Mouse (Mus musculus): Measurements from ENCODE around the gene Leprot.

Gene Leprot

DNA sequence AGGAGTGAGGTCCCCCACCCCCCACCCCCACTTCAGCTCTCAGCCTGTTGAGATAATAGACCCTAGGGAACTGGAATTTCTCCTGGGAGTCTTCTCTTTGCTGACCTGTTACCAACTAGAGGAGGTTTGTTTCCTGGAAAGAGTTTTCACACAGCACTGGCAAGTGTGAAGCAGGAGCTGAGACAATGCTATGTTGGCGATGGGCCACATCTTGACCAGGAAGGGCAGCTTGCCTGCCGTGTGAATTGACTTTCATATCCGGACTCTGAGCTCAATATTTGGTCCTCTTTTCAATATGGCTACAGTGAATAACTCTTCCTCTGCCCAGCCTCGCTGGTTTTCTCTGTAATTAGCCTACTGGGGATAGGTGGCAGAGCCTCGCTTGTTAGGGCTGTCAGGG lies 21.6 kb downstream of the Leprot start:
- no peak for DNase-seq

DNA sequence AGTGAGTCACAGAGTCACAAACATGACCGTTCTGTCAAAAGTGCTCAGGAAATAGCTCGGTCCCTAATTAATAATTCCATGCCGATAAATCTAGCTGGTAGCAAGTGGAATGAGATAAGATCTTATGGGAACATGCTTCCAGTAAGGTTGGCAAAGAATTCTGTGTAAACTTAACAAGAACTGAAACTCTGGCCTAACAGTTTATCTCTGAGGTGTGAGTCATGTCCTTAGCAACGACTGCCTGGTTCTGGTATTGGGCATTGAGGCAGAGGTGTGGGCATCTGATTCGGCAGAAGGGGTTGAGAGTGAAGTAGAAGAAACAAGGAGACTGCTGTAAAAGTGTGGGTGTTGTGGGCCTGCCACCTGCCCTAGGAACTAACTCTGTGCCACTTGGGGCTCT lies 22.3 kb downstream of the Leprot start:
- DNase-seq, result no peak

DNA sequence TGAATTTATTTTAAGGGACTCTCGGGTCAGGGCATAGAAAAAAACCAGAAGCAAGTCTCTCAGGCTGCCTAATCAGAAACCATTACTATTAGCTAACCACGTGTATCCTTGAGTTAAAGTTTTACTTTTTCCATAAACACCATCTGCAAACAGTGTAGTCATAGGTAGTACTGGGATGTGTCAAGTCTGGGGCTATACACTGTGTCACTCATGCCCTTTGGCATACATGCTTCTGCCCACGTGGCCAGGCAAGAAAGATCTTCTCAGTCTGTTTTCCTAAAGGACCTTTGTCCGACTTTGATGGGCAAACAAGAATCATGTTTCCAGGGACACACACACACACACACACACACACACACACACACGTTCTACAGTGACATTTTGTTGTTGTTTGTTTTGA lies 27.3 kb downstream of the Leprot start:
- no peak for DNase-seq

DNA sequence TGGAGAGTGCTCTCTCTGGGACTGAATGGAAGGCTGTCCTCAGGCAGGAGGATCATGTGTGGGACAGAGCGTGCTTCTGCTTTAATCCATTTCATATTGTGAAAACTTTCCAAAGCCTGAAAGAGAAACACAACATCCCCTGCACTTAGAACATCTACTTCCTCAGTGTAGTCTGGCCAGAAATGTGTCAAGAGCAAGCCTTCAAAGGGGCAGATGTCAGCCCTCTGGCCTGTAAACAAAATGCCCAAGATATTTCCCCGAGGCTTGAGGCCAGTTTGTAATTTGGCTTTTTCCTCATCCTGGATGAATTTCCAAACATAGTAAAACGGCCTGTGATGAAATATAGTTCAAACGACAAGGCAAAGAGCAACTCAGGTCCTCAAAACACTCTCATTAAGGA lies 28.2 kb downstream of the Leprot start:
- no peak for DNase-seq

DNA sequence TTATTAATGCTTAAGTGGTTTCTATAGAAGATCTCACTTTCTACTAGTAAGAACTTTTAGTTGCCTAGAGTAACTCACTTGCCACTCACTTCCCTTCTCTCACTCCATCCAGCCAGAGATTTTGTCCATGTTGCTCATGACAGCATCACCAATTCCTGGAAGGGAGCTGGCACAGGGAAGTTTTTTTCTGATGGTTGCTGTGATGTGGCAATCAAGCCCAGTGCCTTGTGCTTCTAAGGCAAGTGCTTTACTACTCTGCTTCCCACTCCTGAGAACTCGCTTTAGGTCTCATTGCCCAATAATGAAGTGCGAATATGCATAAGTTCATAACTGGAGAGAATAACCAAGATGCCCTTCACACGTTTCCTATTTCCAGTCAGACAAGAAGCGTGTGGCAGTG lies 35.1 kb downstream of the Leprot start:
- DNase-seq, result no peak

DNA sequence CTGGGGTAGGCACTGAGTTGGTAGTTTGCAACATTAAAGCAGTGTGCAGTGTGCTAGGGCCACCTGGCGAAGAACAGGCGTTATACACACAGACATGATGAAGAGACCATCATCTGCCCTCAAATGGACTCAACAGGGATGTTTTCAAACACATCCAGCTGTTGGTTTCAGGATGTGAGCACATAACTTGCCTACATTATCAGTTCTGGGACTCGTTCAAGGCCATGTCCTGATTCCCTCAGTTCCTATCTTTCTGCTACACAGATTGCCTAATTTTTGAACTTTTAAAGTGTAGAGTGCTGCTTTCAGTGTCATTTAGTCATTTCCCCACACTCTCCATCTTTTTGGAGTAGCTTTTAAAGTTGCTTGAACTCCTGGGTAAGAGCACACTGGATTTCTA lies 35.6 kb downstream of the Leprot start:
- no peak for DNase-seq

DNA sequence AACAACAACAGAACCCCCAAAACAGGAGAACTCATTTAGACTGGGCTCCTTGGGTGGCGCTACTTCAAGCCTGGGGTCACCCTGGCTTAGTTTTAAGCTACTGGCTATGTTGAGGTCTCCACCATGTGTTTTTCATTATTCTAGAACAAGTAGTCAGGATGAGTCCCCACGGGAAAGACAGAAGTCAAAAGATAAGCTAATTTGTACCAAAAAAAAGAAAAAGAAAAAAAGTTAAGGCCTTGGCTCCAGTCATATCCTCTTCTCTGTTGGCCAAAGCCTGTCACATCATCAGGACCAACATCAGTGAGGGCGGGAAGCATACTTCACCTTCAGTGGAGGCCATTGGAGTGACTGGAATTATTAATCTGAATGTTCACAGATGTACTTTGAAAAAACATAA lies 37.3 kb downstream of the Leprot start:
- no peak for DNase-seq

DNA sequence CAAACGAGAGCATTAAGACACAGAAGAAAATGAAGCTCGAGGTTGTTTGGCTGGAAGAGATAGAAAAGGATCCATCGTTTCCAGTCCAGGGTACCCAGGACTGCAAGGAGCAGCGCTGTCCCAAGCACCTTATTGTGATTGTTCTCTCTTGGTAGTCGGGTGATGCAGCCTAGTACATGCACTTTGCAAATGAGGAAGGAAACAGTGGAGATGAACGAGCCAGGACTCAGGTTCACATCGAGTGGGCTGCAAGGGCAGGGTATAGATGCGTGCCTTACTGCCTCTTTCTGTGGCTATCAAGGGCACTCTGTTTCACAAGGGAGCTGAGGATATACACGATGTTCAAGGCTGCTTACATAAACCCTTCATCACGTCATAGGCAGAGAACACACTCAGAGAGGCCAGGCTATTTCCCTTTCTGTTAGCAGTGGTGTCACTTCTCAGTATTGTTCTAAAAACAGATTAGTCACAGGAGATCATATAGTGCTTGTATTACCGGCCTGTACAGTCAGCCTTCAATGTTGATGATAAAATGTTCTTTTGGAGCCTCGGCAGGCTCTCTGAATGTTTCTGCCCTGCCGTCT lies 38.8 kb downstream of the Leprot start:
- DNase-seq, result no peak

DNA sequence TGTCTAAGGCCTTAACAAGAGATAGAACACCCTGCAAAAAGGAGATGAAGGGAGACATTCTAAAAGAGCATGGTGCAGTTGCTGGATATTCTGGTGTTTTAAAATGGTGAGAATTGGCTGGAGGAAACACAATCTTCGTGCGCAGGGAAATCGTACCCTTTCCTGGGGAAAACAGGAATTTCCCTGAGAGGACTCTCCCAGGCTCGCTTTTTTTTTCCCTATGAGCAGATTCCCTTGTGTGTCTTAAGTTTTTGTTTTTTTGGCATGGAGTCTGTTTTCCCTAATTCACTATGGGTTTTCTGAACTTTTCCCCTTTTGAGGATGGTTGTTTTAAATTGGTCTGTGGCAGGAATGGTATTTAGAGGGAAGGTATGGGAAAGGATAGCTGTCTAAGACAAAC lies 41.7 kb downstream of the Leprot start:
- no peak for DNase-seq

DNA sequence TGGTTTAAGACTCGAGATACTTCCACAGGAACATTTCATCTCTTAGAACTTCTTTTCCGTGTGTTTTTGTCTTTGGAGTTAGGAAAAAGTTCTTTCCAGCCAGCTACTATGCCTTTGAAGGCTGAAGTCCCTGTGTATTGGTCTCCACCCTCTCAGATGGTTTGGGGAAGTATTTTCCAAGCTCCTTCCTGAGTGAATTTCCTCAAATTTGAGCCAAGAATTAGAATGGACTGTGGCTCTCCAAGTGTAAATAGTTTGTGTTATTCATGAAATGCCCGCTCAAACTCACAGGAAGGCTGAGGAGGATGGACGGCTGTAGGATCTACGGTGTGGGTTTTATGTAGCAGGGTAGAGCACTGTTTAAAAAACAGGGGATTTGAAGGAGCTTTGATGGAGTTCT lies 42.1 kb downstream of the Leprot start:
- DNase-seq, result no peak

DNA sequence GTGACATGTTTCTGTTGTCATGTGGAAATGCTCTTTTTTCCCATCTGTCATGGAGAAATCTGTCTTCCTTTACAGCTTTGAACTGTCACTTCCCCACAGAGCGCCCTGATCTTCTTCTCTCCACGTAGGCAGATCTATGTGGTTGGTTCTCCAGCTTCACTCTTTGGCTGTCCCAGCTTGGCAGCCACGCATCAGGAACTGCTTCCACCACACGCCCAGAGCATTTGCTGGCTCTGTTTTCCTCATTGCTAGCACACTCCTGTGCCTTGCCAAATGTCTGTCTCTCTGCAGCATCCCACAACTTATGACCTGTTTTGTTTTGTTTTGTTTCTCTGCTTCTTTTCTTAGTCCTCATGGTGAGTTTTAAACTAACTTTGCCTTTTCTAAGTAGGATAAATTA lies 45.4 kb downstream of the Leprot start:
- no peak for DNase-seq

DNA sequence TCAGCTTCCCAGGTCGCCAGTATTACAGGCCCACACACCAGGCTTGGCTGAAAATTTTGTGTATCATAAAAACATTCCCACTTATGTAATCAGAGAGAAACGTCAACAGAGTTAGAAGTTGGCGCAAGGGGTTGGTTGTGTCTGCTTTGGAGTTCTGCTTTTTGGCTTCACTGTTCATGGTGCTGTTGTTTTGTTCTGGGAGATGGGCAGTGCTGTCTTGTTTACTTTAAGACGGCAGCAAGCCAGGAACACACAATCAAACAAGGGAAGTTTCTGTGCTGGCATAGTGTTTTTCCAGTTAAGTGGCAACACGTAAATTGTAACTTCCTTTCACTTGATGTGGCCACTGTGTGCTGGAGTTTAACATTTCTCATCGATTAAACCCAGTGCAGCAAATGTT lies 47.0 kb downstream of the Leprot start:
- DNase-seq, result no peak

DNA sequence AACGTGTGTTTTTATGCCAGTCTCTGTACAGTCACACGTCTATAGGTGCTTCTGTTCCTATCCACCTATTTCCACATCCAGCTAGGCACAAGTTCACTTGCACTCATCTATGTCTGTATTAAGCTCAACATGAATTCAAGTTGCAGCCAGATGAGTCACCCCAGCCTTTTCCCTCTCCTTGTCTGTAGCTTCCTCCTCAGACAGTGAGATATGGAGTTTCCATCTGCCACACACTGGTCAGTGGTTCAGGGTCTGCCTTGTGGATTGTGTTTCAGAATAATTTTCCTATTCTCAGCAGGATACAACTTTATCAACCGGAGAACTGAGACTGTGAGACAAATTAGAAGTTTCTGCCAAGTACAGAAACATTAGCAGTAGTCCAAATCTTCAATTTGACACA lies 49.7 kb downstream of the Leprot start:
- DNase-seq, result no peak

DNA sequence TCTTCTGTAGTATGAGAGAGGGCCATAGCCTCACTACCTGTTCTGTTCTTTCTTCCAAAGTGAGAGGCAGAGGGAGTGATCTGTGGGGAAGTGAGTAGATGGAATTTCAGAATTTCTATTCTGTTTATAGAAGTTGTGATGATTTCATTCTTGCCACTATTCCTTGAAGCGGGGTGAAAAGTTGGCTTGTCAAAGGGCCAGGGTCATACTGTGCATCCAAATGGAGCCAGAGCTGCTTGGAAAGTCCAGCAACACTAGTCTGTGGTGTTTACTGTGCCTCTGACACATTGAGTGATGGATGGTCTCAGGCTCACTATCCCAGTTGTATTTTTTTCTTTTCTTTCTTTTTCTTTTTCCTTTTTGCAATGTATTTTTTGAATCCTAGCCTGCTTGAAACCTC lies 51.9 kb downstream of the Leprot start:
- no peak for DNase-seq

DNA sequence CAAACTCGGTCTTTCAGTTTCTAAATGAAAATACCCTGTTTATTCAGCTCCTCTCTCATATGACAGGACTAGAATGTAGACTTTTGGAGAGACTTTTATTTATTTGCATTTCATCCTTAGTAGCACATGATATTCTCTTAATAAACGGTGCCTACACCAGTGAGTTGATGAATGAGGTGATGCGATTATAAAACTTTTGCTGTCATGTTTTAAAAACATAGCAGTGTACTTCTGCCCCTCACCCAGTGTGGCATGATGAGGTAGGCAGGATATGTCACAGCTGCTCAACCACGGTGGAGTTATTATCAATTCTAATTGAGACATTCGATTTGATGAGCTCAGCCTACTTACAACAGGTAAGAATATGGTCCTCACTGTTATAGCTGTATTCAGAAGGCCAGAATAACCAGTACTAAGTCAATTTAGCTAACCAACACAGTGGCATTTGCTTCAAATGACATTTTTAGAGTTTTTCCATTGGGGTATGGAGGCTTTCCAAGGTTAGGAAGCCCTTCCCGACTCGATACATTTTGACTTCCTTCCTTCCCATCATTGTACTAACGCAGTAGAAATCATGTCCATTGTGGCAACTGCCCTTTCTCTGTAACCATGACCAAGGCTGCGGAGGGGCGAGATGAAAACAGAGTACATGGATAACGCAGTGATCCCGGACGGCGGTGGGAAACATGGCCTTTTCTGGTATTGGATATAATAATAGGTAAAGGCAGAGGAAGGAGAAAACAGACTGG lies 53.5 kb downstream of the Leprot start:
- DNase-seq, result no peak

DNA sequence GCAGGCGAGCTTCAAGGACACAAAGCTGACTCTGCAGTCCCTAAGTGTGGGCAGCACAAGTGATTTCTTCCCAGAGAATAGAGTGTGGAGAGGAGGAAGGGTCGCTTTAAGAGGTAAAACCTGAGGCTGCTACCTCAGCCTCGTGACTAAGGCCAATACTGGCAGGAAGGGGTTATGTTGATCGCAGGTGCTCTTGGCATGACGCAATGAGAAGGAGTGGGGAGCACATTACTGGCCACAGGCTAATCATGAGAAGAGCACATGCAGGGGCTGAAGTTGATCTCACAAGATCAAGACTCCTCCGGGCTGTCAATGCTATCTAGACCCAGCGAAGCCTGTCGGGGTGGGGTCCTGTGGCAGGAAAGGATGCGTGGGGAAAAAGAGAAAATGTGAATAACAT lies 57.8 kb downstream of the Leprot start:
- DNase-seq, result no peak

DNA sequence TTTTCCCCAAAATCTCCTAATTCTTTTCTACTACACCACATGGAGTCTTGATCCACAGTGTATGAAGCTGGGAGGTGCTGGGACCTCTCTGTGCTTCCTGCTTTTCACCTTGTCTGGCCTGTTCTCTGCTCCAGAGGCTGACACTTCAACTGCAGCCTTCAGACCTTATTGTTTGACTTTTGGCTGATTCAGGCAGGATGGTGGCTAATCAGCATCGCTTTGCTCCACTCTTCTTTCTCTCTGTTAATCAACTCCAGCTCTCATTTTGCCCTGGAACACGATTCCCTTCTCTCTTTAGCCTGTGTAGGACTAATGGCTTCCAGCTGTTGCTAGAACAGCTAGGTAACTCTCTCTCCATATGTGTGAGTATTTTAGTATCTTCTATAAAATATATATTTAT lies 59.7 kb downstream of the Leprot start:
- no peak for DNase-seq

DNA sequence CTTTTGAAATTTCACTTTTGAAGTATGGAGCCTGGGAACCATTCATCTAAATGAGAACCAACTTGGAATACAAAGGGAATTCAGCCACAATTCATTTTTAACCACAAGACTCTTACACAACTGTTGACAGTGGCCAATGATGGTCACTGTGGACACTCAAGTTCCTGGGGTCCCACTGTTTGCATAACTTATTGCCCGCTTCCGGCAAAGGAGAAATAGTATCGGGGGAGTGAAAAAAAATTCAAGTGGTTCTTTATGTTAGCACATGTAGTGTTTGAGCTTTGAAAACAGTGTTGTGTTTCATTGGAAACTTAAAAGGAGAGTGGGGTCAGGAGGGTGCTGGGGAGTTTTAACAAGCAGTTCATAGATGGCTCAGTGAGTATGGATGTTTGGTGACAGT lies 60.4 kb downstream of the Leprot start:
- DNase-seq, result no peak
